Mouse (Mus musculus): ENCODE measurements around the gene Gnai1. TPM values are rescaled to one million over a fixed set of nuclear protein-coding genes. Genes with fewer than 3 reads are reported as not detected.

Gnai1 gene
- polyA plus RNA-seq, 1 experiment from 2014 or later: 1.7 TPM

GRCm38 (mm10) chr5:18218292-18218691 is 141.9 kb downstream of the Gnai1 start:
- H3K27me3 ChIP-seq (ENCODE audit: insufficient read depth, low read length): no peaks in the 10 kb centered on the region
- no peaks in the 10 kb centered on the region for H3K9me3 ChIP-seq (ENCODE audit: low read length)
- H3K27ac ChIP-seq (ENCODE audit: low read depth): no peak overlapping the region
- WGBS (ENCODE audit: insufficient replicate concordance): 63% methylated on average over 2 of the region's 2 CpGs
- H3K4me3 ChIP-seq (ENCODE audit: low read depth, low read length): no peak overlapping the region
- ATAC-seq: no peak
- no peaks in the 10 kb centered on the region for H3K4me1 ChIP-seq (ENCODE audit: insufficient read depth)
- TF ChIP-seq CTCF (IDR thresholded peaks at IDR 0.05; ENCODE audit: low read depth) (no peak), EP300 (IDR thresholded peaks at IDR 0.05; ENCODE audit: low read depth) (no peak)
- no peak overlapping the region for H3K9ac ChIP-seq (replicated peaks)
- H3K4me2 ChIP-seq (ENCODE audit: low read depth, low read length): no peak overlapping the region
- DNase-seq: no peak
- no peaks in the 10 kb centered on the region for H3K36me3 ChIP-seq (replicated peaks; ENCODE audit: insufficient read depth, low read length)

- ATAC-seq: no peak
- TF ChIP-seq CTCF (IDR thresholded peaks at IDR 0.05; ENCODE audit: low read depth): no peak
- TF ChIP-seq EP300 (IDR thresholded peaks at IDR 0.05; ENCODE audit: low read depth): no peak
These were observed 142.3 kb downstream of the Gnai1 start for GRCm38 (mm10) chr5:18217856-18218255.

More at GRCm38 (mm10) chr5:18217856-18218255, 142.3 kb downstream of the Gnai1 start:
- H3K27ac ChIP-seq (ENCODE audit: low read depth): no peak overlapping the region
- H3K4me3 ChIP-seq (ENCODE audit: low read depth, low read length): no peak overlapping the region
- DNase-seq: no peak
- H3K4me2 ChIP-seq (ENCODE audit: low read depth, low read length): no peak overlapping the region
- H3K9me3 ChIP-seq (ENCODE audit: low read length): no peaks in the 10 kb centered on the region
- H3K9ac ChIP-seq (replicated peaks): no peak overlapping the region
- H3K4me1 ChIP-seq (ENCODE audit: insufficient read depth): no peaks in the 10 kb centered on the region
- no peaks in the 10 kb centered on the region for H3K27me3 ChIP-seq (ENCODE audit: insufficient read depth, low read length)
- no peaks in the 10 kb centered on the region for H3K36me3 ChIP-seq (replicated peaks; ENCODE audit: insufficient read depth, low read length)
